Mouse (Mus musculus) kidney, embryonic 15.5 days (tissue): Measurements from ENCODE around the gene Gm47841. TPM values are rescaled to one million over a fixed set of nuclear protein-coding genes. Genes with fewer than 3 reads are reported as not detected.

Experiments used
- ATAC-seq: fragments of 200-750 bp; cut with Nextera tagmentation; replicated peaks from 2 replicates; pipeline ENCODE4 v1.8.0; 2017; ENCODE audit warnings: moderate TSS enrichment; ENCODE audit not compliant: low FRiP score
- H3K27ac ChIP-seq: fragments of 300-500 bp; sonication (generic); 2 replicates; pipeline ENCODE4 v1.5.1; 2015; ENCODE audit warnings: mild to moderate bottlenecking, inconsistent platforms
- H3K27me3 ChIP-seq: fragments of 300-500 bp; sonication (generic); 2 replicates; pipeline ENCODE4 v1.6.1; 2015; ENCODE audit warnings: inconsistent platforms
- H3K36me3 ChIP-seq: fragments of 300-500 bp; sonication (generic); 2 replicates; pipeline ENCODE4 v1.6.1; 2015; ENCODE audit warnings: inconsistent platforms
- H3K4me1 ChIP-seq: fragments of 300-500 bp; sonication (generic); 2 replicates; pipeline ENCODE4 v1.6.1; 2015; ENCODE audit warnings: inconsistent platforms
- H3K4me2 ChIP-seq: fragments of 300-500 bp; sonication (generic); 2 replicates; pipeline ENCODE4 v1.6.1; 2015; ENCODE audit warnings: moderate library complexity, mild to moderate bottlenecking, inconsistent platforms
- H3K4me3 ChIP-seq: fragments of 300-500 bp; sonication (generic); replicated peaks from 2 replicates; pipeline ENCODE4 v1.5.1; 2015; ENCODE audit warnings: mild to moderate bottlenecking, inconsistent platforms
- H3K9ac ChIP-seq: fragments of 300-500 bp; sonication (generic); 2 replicates; pipeline ENCODE4 v1.6.1; 2015; ENCODE audit warnings: mild to moderate bottlenecking, inconsistent platforms
- H3K9me3 ChIP-seq: fragments of 300-500 bp; sonication (generic); replicated peaks from 2 replicates; pipeline ENCODE4 v1.6.1; 2016; ENCODE audit warnings: inconsistent platforms
- WGBS: fragments of 180-500 bp; shearing (Covaris S2); methylation state at CpG from one replicate; pipeline ENCODE4 v1.1.7; 2015; ENCODE audit warnings: mixed read lengths; 5-methylcytosine and 5-hydroxymethylcytosine counted together
- polyA plus RNA-seq: library from polyadenylated mRNA; unstranded; fragments of >200 nt; fragmentation: Nextera tagmentation; extraction: Ambion mirVana; gene quantifications from 2 replicates; pipeline ENCODE4 v1.2.1, GENCODE M21; 2015

Gm47841 gene
- polyA plus RNA-seq, 1 experiment from 2014 or later = not detected

DNA sequence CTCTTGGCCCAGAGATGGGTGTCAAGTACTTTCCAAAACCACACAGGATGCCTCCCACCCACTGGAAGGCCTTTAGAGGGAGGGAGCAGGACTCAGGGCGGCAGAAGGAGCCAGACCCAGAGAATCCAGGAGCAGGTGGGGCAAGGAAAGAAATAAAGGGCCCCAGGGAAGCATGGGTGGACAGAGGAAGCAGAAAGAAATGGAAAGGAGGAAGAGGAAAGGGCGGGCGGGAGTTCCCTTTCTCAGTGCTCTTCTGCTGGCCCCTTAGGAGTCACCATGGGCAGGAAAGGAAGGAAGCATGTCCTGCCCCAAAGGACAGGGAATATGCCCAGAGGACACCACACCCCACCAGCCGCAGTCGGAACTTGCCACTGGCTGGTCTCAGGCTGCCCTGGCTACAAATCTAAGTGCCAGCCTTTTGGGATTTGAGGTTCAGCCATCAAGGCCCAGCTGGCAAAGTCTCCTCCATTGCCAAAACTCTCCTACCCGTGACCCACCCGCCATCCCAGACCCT lies 33.9 kb upstream of the Gm47841 start:
- ATAC-seq = no peak
- no peaks in the 10 kb centered on the region for H3K9me3 ChIP-seq
- H3K4me3 ChIP-seq = no peak overlapping the region
- peaks cover 11% of the 10 kb centered on the region; the same call in 1 of the 2 replicates for H3K27me3 ChIP-seq
- H3K36me3 ChIP-seq = no peaks in the 10 kb centered on the region
- peaks cover 62% of the 10 kb centered on the region for H3K4me1 ChIP-seq
- 0 out of 2 replicates have a peak overlapping the region, but pooled peaks have one; percentile 18 for H3K27ac ChIP-seq
- 74% methylated on average over 7 of the region's 7 CpGs for WGBS
- no peak overlapping the region for H3K9ac ChIP-seq
- no peak overlapping the region for H3K4me2 ChIP-seq

- H3K36me3 ChIP-seq = no peaks in the 10 kb centered on the region
- WGBS = 81% methylated on average over 9 of the region's 9 CpGs
- H3K27ac ChIP-seq = no peak overlapping the region
- no peak overlapping the region for H3K4me2 ChIP-seq
- H3K9ac ChIP-seq = no peak overlapping the region
- H3K4me3 ChIP-seq = no peak overlapping the region
- 0 out of 2 replicates have a peak, but pooled peaks cover 11% of the 10 kb centered on the region for H3K27me3 ChIP-seq
- H3K4me1 ChIP-seq = peaks cover 72% of the 10 kb centered on the region
- ATAC-seq = no peak
- no peaks in the 10 kb centered on the region for H3K9me3 ChIP-seq
These were observed 32.9 kb upstream of the Gm47841 start for GRCm38 (mm10) chr15:101080031-101080520.

DNA sequence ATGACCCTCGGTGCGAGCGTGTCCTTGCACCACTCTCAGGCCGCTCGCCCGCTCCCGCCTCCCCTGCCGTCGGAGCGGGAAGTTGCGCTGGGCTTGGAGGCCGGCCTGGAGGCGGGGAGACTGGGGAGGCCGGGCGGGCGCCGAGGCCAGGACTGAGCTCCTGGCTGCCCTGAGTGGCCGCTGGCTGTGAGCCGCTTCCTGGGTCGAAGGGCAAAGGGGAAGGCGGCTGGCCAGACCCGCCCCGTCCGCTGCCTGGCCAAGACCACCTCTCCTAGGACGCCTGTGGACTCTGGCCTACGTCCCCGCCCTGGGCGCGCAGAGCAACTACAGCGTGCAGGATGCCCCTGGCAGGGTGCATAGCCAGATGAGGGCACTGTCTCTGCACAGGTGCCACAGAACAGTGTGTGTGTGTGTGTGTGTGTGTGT lies 31.5 kb upstream of the Gm47841 start:
- ATAC-seq = peak; percentile 83
- H3K36me3 ChIP-seq = no peaks in the 10 kb centered on the region
- 2% methylated on average over 30 of the region's 30 CpGs for whole genome bisulfite sequencing
- peak overlapping the region; percentile 98 for H3K27ac ChIP-seq
- 0 out of 2 replicates have a peak, but pooled peaks cover 6% of the 10 kb centered on the region for H3K27me3 ChIP-seq
- H3K4me2 ChIP-seq = peak overlapping the region; percentile 81
- H3K4me3 ChIP-seq = peak overlapping the region; percentile 88
- H3K9me3 ChIP-seq = no peaks in the 10 kb centered on the region
- H3K4me1 ChIP-seq = peaks cover 73% of the 10 kb centered on the region
- peak overlapping the region; percentile 92 for H3K9ac ChIP-seq

- Histone ChIP-seq H3K27ac (peak within 1 kb of the TSS; percentile 98), H3K9me3 (no peaks in the 10 kb centered on the region), H3K9ac (peak within 1 kb of the TSS; percentile 92), H3K4me2 (peak within 1 kb of the TSS; percentile 81), H3K4me1 (peaks cover 79% of the 10 kb centered on the region), H3K36me3 (no peaks in the 10 kb centered on the region), H3K27me3 (0 out of 2 replicates have a peak, but pooled peaks cover 6% of the 10 kb centered on the region), H3K4me3 (peak within 1 kb of the TSS; percentile 88)
- peak; percentile 52 for ATAC-seq
- WGBS = 1% methylated on average over 83 of the region's 96 CpGs
These were observed 30.9 kb upstream of the Gm47841 start, which contains the start of gene Fignl2 for GRCm38 (mm10) chr15:101077813-101078730. TSS of gene Fignl2 (minus strand) at chr15:101078567.

DNA sequence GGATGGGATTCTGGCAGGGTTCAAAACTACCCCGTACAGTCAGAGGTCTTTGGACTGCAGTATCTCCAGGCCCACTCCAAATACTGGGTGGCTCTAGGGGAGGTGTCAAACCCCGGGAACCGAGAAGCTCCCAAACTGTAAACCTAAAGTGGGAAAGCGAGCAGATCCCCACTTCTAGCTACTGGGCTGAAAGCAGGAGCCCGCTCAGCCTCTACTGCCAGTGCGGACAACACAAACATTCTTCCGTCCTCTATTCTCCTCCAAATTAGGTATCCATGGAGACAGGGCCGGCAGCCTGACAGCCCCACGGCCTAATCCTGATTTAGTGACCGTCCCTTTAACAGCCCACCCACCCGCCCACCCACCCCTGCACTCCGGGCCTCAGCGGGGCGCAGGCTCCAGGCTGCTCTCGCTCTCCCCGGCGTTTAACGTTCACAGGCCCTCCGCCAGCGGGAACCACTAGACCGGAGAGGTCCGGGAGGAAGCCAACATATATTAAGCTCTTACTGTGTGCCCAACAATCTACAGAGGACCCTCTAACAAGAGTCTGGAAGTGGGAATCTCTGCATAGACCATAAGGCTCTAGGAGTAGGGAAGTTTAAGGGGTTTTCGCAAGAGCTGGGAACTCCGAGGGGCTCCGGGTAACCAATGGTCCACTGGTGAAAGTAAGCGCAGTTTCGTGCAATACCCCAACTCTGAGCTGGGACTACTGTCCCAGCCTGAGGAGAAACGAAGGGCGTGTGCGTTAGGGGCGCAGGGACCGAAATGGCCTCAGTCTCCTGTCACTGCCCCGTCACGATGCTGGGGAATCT lies 30.0 kb upstream of the Gm47841 start:
- 0 out of 2 replicates have a peak, but pooled peaks have one; percentile 5 for ATAC-seq
- Histone ChIP-seq H3K4me3 (peak overlapping the region; percentile 88), H3K27ac (peak overlapping the region; percentile 98), H3K36me3 (no peaks in the 10 kb centered on the region), H3K4me1 (peaks cover 86% of the 10 kb centered on the region), H3K9me3 (no peaks in the 10 kb centered on the region), H3K4me2 (peak overlapping the region; percentile 81), H3K9ac (peak overlapping the region; percentile 92), H3K27me3 (0 out of 2 replicates have a peak, but pooled peaks cover 4% of the 10 kb centered on the region)
- WGBS = 2% methylated on average over 34 of the region's 34 CpGs

GRCm38 (mm10) chr15:101076071-101077000 lies 29.1 kb upstream of the Gm47841 start:
- 5% methylated on average over 26 of the region's 26 CpGs for WGBS
- Histone ChIP-seq H3K9me3 (no peaks in the 10 kb centered on the region), H3K27me3 (0 out of 2 replicates have a peak, but pooled peaks cover 4% of the 10 kb centered on the region), H3K36me3 (no peaks in the 10 kb centered on the region), H3K9ac (peak overlapping the region; percentile 92), H3K4me3 (peak overlapping the region; percentile 88), H3K4me2 (peak overlapping the region; percentile 81), H3K4me1 (peaks cover 86% of the 10 kb centered on the region), H3K27ac (peak overlapping the region; percentile 98)
- ATAC-seq = no peak

GRCm38 (mm10) chr15:101075656-101076055 lies 28.5 kb upstream of the Gm47841 start:
- H3K4me2 ChIP-seq = peak overlapping the region; percentile 81
- H3K27me3 ChIP-seq = 0 out of 2 replicates have a peak, but pooled peaks cover 4% of the 10 kb centered on the region
- WGBS = 31% methylated on average over 5 of the region's 5 CpGs
- no peak for ATAC-seq
- peak overlapping the region; percentile 98 for H3K27ac ChIP-seq
- peaks cover 86% of the 10 kb centered on the region for H3K4me1 ChIP-seq
- no peaks in the 10 kb centered on the region for H3K36me3 ChIP-seq
- H3K4me3 ChIP-seq = peak overlapping the region; percentile 88
- peak overlapping the region; percentile 31; the same call in 1 of the 2 replicates for H3K9ac ChIP-seq
- H3K9me3 ChIP-seq = no peaks in the 10 kb centered on the region

DNA sequence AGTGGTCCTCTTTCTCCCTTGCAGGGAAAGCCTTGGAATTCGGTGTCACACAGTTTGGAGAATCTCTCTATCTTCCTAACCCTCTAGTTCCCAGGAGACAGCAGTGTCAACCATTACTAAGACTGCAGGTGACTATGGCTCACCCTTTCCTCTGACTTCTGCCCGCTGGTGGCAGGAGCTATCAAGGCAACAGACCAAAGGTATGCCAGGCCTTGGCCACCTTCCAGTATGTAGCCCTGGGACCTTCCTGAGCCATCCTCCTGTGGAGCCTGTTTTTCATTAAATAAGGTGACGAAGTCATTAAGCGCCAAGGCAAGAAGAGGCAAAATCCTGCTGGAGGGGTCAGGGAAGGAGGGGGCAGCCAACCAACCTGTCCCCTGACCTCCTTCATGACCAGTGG lies 28.0 kb upstream of the Gm47841 start:
- no peak overlapping the region for H3K9ac ChIP-seq
- peaks cover 86% of the 10 kb centered on the region for H3K4me1 ChIP-seq
- 0 out of 2 replicates have a peak, but pooled peaks cover 3% of the 10 kb centered on the region for H3K27me3 ChIP-seq
- H3K4me2 ChIP-seq = peak overlapping the region; percentile 81
- H3K4me3 ChIP-seq = peak overlapping the region; percentile 88; the same call in 1 of the 2 replicates
- H3K27ac ChIP-seq = peak overlapping the region; percentile 98
- H3K36me3 ChIP-seq = no peaks in the 10 kb centered on the region
- no peaks in the 10 kb centered on the region for H3K9me3 ChIP-seq
- 73% methylated on average over 4 of the region's 4 CpGs for WGBS
- ATAC-seq = no peak

DNA sequence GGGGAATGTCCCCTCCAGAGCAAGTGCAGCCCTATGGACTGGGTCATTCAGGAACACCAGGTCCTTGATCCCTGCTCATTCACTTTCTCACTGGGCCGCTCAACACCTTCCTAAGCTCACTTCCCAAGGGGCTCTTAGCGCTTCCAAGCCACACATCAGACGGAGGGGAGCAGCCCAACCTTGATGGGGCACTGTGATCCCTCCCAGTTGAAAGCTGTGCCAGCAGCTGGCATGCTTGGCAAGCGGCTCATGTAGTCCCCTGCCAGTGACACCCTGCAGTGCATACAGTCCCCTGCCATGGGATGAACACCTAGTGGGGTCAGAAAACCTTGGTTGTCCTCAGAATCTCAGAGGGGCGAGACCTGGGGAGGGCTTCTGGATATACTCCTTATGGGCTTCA lies 26.9 kb upstream of the Gm47841 start:
- 0 out of 2 replicates have a peak overlapping the region, but pooled peaks have one; percentile 0 for H3K9ac ChIP-seq
- H3K4me2 ChIP-seq = no peak overlapping the region
- H3K4me1 ChIP-seq = peaks cover 86% of the 10 kb centered on the region
- H3K9me3 ChIP-seq = no peaks in the 10 kb centered on the region
- 84% methylated on average over 5 of the region's 5 CpGs for WGBS
- H3K4me3 ChIP-seq = no peak overlapping the region
- no peaks in the 10 kb centered on the region for H3K36me3 ChIP-seq
- ATAC-seq = no peak
- no peaks in the 10 kb centered on the region for H3K27me3 ChIP-seq
- H3K27ac ChIP-seq = peak overlapping the region; percentile 63

GRCm38 (mm10) chr15:101072736-101073135 lies 25.5 kb upstream of the Gm47841 start:
- no peaks in the 10 kb centered on the region for H3K27me3 ChIP-seq
- H3K4me3 ChIP-seq = no peak overlapping the region
- no peaks in the 10 kb centered on the region for H3K36me3 ChIP-seq
- H3K9me3 ChIP-seq = no peaks in the 10 kb centered on the region
- ATAC-seq = no peak
- H3K4me2 ChIP-seq = no peak overlapping the region
- H3K9ac ChIP-seq = no peak overlapping the region
- 54% methylated on average over 2 of the region's 2 CpGs for WGBS
- no peak overlapping the region for H3K27ac ChIP-seq
- H3K4me1 ChIP-seq = peaks cover 92% of the 10 kb centered on the region
